Mouse (Mus musculus): ENCODE results near the gene Asb18. TPM values are rescaled to one million over a fixed set of nuclear protein-coding genes. Genes with fewer than 3 reads are reported as not detected.
A peak's percentile ranks its signal among the peaks of the same experiment; 100 is the strongest.

The Asb18 gene
- polyA plus RNA-seq, 1 experiment from 2014 or later, result not detected

- peaks cover 88% of the 10 kb centered on the region for H3K27me3 ChIP-seq (ENCODE audit: control insufficient read depth, insufficient read depth, low read length)
- no peak overlapping the region for H3K27ac ChIP-seq (replicated peaks; ENCODE audit: low read depth, low read length)
- no peak overlapping the region for H3K4me2 ChIP-seq (ENCODE audit: low read depth, low read length)
- ATAC-seq (replicated peaks; ENCODE audit: insufficient number of reproducible peaks, low FRiP score, low TSS enrichment, low read depth), result no peak
- H3K9me3 ChIP-seq (replicated peaks; ENCODE audit: control insufficient read depth, low read length), result no peaks in the 10 kb centered on the region
- H3K9ac ChIP-seq (replicated peaks; ENCODE audit: low read length), result no peak overlapping the region
- no peak overlapping the region for H3K4me3 ChIP-seq (ENCODE audit: low read depth, low read length)
- no peak for DNase-seq (ENCODE audit: low spot score)
- 11% methylated on average over 12 of the region's 12 CpGs for WGBS
- H3K36me3 ChIP-seq (replicated peaks; ENCODE audit: control insufficient read depth, insufficient read depth, low read depth, low read length), result no peaks in the 10 kb centered on the region
- peaks cover 9% of the 10 kb centered on the region; the same call in 1 of the 2 replicates for H3K4me1 ChIP-seq (ENCODE audit: control insufficient read depth, insufficient read depth, low read length)
These were observed 88.8 kb downstream of the Asb18 start for GRCm38 (mm10) chr1:89925501-89926190.

DNA sequence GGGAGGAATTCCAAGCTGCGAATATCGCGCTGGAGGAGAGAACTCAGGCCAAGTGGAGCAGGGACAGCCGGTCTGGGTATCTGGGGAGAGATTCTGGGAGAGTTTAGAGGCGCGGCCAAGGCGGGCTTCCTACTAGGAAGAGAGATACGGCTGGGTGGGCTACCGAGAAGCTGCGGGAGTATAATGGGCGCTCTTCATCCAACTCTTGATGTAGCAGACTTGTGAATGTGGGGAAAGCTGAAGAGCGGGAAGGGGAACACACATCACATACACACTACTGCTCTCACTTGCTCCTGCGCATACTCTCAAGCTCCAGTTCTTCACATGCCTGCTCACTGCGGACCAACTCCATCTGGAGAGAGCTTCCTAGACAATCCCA, 90.8 kb downstream of the Asb18 start:
- Histone ChIP-seq H3K4me1 (ENCODE audit: control insufficient read depth, insufficient read depth, low read length) (peaks cover 8% of the 10 kb centered on the region; the same call in 1 of the 2 replicates), H3K27ac (replicated peaks; ENCODE audit: low read depth, low read length) (no peak overlapping the region), H3K4me2 (ENCODE audit: low read depth, low read length) (0 out of 2 replicates have a peak overlapping the region, but pooled peaks have one; percentile 27), H3K4me3 (ENCODE audit: low read depth, low read length) (no peak overlapping the region), H3K27me3 (ENCODE audit: control insufficient read depth, insufficient read depth, low read length) (peaks cover 75% of the 10 kb centered on the region), H3K9ac (replicated peaks; ENCODE audit: low read length) (no peak overlapping the region), H3K9me3 (replicated peaks; ENCODE audit: control insufficient read depth, low read length) (no peaks in the 10 kb centered on the region), H3K36me3 (replicated peaks; ENCODE audit: control insufficient read depth, insufficient read depth, low read depth, low read length) (no peaks in the 10 kb centered on the region)
- WGBS, result 7% methylated on average over 14 of the region's 14 CpGs
- peak; percentile 18 for DNase-seq (ENCODE audit: low spot score)
- no peak for ATAC-seq (replicated peaks; ENCODE audit: insufficient number of reproducible peaks, low FRiP score, low TSS enrichment, low read depth)

GRCm38 (mm10) chr1:89922883-89923641, 91.4 kb downstream of the Asb18 start:
- no peak overlapping the region for H3K4me3 ChIP-seq (ENCODE audit: low read depth, low read length)
- H3K9me3 ChIP-seq (replicated peaks; ENCODE audit: control insufficient read depth, low read length), result no peaks in the 10 kb centered on the region
- DNase-seq (ENCODE audit: low spot score) (peak; percentile 47), ATAC-seq (replicated peaks; ENCODE audit: insufficient number of reproducible peaks, low FRiP score, low TSS enrichment, low read depth) (no peak)
- 2% methylated on average over 28 of the region's 41 CpGs for WGBS
- peak overlapping the region; percentile 27 for H3K4me2 ChIP-seq (ENCODE audit: low read depth, low read length)
- H3K27me3 ChIP-seq (ENCODE audit: control insufficient read depth, insufficient read depth, low read length), result peaks cover 71% of the 10 kb centered on the region
- H3K36me3 ChIP-seq (replicated peaks; ENCODE audit: control insufficient read depth, insufficient read depth, low read depth, low read length), result no peaks in the 10 kb centered on the region
- no peak overlapping the region for H3K9ac ChIP-seq (replicated peaks; ENCODE audit: low read length)
- H3K27ac ChIP-seq (replicated peaks; ENCODE audit: low read depth, low read length), result no peak overlapping the region
- H3K4me1 ChIP-seq (ENCODE audit: control insufficient read depth, insufficient read depth, low read length), result peaks cover 6% of the 10 kb centered on the region; the same call in 1 of the 2 replicates

- H3K4me2 ChIP-seq (ENCODE audit: low read depth, low read length), result peak overlapping the region; percentile 27; the same call in 1 of the 2 replicates
- H3K27ac ChIP-seq (replicated peaks; ENCODE audit: low read depth, low read length), result no peak overlapping the region
- WGBS, result 1% methylated on average over 7 of the region's 7 CpGs
- no peak overlapping the region for H3K4me3 ChIP-seq (ENCODE audit: low read depth, low read length)
- peaks cover 69% of the 10 kb centered on the region for H3K27me3 ChIP-seq (ENCODE audit: control insufficient read depth, insufficient read depth, low read length)
- DNase-seq (ENCODE audit: low spot score) (peak; percentile 37), ATAC-seq (replicated peaks; ENCODE audit: insufficient number of reproducible peaks, low FRiP score, low TSS enrichment, low read depth) (no peak)
- no peak overlapping the region for H3K9ac ChIP-seq (replicated peaks; ENCODE audit: low read length)
- H3K36me3 ChIP-seq (replicated peaks; ENCODE audit: control insufficient read depth, insufficient read depth, low read depth, low read length), result no peaks in the 10 kb centered on the region
- no peaks in the 10 kb centered on the region for H3K9me3 ChIP-seq (replicated peaks; ENCODE audit: control insufficient read depth, low read length)
- H3K4me1 ChIP-seq (ENCODE audit: control insufficient read depth, insufficient read depth, low read length), result peaks cover 6% of the 10 kb centered on the region; the same call in 1 of the 2 replicates
These were observed 92.2 kb downstream of the Asb18 start for GRCm38 (mm10) chr1:89922282-89922681.

- ATAC-seq (replicated peaks; ENCODE audit: insufficient number of reproducible peaks, low FRiP score, low TSS enrichment, low read depth) (no peak), DNase-seq (ENCODE audit: low spot score) (peak; percentile 43)
- Histone ChIP-seq H3K4me3 (ENCODE audit: low read depth, low read length) (no peak overlapping the region), H3K9ac (replicated peaks; ENCODE audit: low read length) (no peak overlapping the region), H3K27me3 (ENCODE audit: control insufficient read depth, insufficient read depth, low read length) (peaks cover 64% of the 10 kb centered on the region), H3K36me3 (replicated peaks; ENCODE audit: control insufficient read depth, insufficient read depth, low read depth, low read length) (no peaks in the 10 kb centered on the region), H3K4me2 (ENCODE audit: low read depth, low read length) (no peak overlapping the region), H3K4me1 (ENCODE audit: control insufficient read depth, insufficient read depth, low read length) (0 out of 2 replicates have a peak, but pooled peaks cover 6% of the 10 kb centered on the region), H3K9me3 (replicated peaks; ENCODE audit: control insufficient read depth, low read length) (no peaks in the 10 kb centered on the region), H3K27ac (replicated peaks; ENCODE audit: low read depth, low read length) (no peak overlapping the region)
- WGBS, result under 1% methylated on average over 10 of the region's 10 CpGs
These were observed 92.7 kb downstream of the Asb18 start for GRCm38 (mm10) chr1:89921806-89922205.

DNA sequence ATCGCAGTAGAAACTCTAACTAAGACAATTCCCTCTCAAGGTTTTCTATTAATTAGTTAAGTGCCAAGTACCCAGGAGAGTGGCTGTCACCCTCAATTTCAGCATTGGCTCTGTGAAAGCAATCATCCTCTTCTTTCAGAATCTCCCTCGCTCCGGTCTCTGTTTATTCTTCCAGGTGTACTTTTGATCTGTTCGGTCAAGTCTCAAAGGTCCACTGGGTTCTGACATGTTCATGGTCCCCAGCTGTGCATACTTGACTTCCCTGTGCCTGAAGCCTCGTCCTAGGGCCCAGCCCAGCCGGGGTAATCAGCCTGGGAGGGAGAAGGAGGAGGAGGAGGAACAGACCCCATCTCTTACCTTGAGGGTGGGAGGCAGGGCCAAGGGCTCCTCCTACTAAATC, 95.3 kb downstream of the Asb18 start:
- H3K4me1 ChIP-seq (ENCODE audit: control insufficient read depth, insufficient read depth, low read length), result 0 out of 2 replicates have a peak, but pooled peaks cover 6% of the 10 kb centered on the region
- no peaks in the 10 kb centered on the region for H3K36me3 ChIP-seq (replicated peaks; ENCODE audit: control insufficient read depth, insufficient read depth, low read depth, low read length)
- DNase-seq (ENCODE audit: low spot score), result no peak
- 69% methylated on average over 6 of the region's 6 CpGs for WGBS
- peaks cover 38% of the 10 kb centered on the region for H3K27me3 ChIP-seq (ENCODE audit: control insufficient read depth, insufficient read depth, low read length)
- H3K27ac ChIP-seq (replicated peaks; ENCODE audit: low read depth, low read length), result no peak overlapping the region
- H3K4me2 ChIP-seq (ENCODE audit: low read depth, low read length), result no peak overlapping the region
- no peak for ATAC-seq (replicated peaks; ENCODE audit: insufficient number of reproducible peaks, low FRiP score, low TSS enrichment, low read depth)
- no peaks in the 10 kb centered on the region for H3K9me3 ChIP-seq (replicated peaks; ENCODE audit: control insufficient read depth, low read length)
- no peak overlapping the region for H3K4me3 ChIP-seq (ENCODE audit: low read depth, low read length)
- H3K9ac ChIP-seq (replicated peaks; ENCODE audit: low read length), result no peak overlapping the region

- Histone ChIP-seq H3K4me3 (ENCODE audit: low read depth, low read length) (no peak overlapping the region), H3K4me1 (ENCODE audit: control insufficient read depth, insufficient read depth, low read length) (0 out of 2 replicates have a peak, but pooled peaks cover 5% of the 10 kb centered on the region), H3K27ac (replicated peaks; ENCODE audit: low read depth, low read length) (no peak overlapping the region), H3K36me3 (replicated peaks; ENCODE audit: control insufficient read depth, insufficient read depth, low read depth, low read length) (no peaks in the 10 kb centered on the region), H3K9me3 (replicated peaks; ENCODE audit: control insufficient read depth, low read length) (no peaks in the 10 kb centered on the region), H3K4me2 (ENCODE audit: low read depth, low read length) (no peak overlapping the region), H3K27me3 (ENCODE audit: control insufficient read depth, insufficient read depth, low read length) (peaks cover 27% of the 10 kb centered on the region), H3K9ac (replicated peaks; ENCODE audit: low read length) (no peak overlapping the region)
- ATAC-seq (replicated peaks; ENCODE audit: insufficient number of reproducible peaks, low FRiP score, low TSS enrichment, low read depth) (no peak), DNase-seq (ENCODE audit: low spot score) (no peak)
- WGBS, result 18% methylated on average over 18 of the region's 18 CpGs
These were observed 96.4 kb downstream of the Asb18 start for GRCm38 (mm10) chr1:89918111-89918510.

GRCm38 (mm10) chr1:89913611-89914010, 100.9 kb downstream of the Asb18 start:
- WGBS, result 75% methylated on average over 4 of the region's 4 CpGs
- Histone ChIP-seq H3K4me1 (ENCODE audit: control insufficient read depth, insufficient read depth, low read length) (no peaks in the 10 kb centered on the region), H3K4me3 (ENCODE audit: low read depth, low read length) (no peak overlapping the region), H3K4me2 (ENCODE audit: low read depth, low read length) (no peak overlapping the region), H3K27ac (replicated peaks; ENCODE audit: low read depth, low read length) (no peak overlapping the region), H3K27me3 (ENCODE audit: control insufficient read depth, insufficient read depth, low read length) (no peaks in the 10 kb centered on the region), H3K9ac (replicated peaks; ENCODE audit: low read length) (no peak overlapping the region), H3K9me3 (replicated peaks; ENCODE audit: control insufficient read depth, low read length) (no peaks in the 10 kb centered on the region), H3K36me3 (replicated peaks; ENCODE audit: control insufficient read depth, insufficient read depth, low read depth, low read length) (no peaks in the 10 kb centered on the region)
- DNase-seq (ENCODE audit: low spot score) (no peak), ATAC-seq (replicated peaks; ENCODE audit: insufficient number of reproducible peaks, low FRiP score, low TSS enrichment, low read depth) (no peak)

All from embryonic facial prominence, embryonic 11.5 days (tissue).